Mouse (Mus musculus) heart, postnatal 0 days (tissue): ENCODE results near the gene Gm10912.
"Not testable (repeated sequence)": the region's sequence is repeated elsewhere in the genome, so short reads cannot be mapped to it uniquely, and the experiment has no call there.

Experiments
- CTCF ChIP-seq: IDR thresholded peaks from 2 replicates; pipeline ENCODE4 v1.5.1; 2016; ENCODE audit warnings: antibody characterized with exemption, control low read depth, low read depth
- EP300 ChIP-seq: IDR thresholded peaks from 2 replicates; pipeline ENCODE4 v1.6.1; 2016; ENCODE audit warnings: antibody characterized with exemption, low read depth

DNA sequence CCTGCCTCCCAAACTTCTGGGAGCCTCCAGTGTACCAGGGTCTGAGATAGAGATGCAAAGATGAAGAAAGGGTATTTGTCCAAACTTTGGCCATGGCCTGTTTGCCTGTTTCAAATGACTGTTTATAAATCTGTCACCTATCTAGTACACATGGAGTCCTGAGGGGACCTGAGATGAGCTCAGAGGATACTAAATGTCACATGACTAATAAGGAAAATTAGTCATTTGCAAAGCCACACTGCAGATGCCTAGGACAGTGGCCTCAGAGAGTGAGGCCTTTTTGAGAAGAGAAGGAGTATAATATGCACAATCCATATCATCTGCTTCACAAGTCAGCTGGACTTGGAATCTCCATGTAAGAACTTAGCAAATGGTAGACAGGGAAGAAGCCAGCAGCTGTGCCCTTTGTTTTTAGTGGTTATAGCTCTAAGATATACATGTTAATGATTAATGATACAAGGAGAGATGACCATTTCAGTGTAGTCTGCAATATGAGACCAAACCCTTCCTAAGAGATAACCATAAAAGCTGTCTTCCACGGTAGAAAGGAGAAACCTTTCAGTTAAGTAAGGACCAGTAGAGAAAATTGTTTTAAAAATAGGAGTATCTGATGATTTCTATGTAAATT lies 45.7 kb downstream of the Gm10912 start:
- TF ChIP-seq CTCF, EP300: not testable (repeated sequence)
